25 mouse cellular contexts compared by ENCODE assay signal in the genomic region with DNA sequence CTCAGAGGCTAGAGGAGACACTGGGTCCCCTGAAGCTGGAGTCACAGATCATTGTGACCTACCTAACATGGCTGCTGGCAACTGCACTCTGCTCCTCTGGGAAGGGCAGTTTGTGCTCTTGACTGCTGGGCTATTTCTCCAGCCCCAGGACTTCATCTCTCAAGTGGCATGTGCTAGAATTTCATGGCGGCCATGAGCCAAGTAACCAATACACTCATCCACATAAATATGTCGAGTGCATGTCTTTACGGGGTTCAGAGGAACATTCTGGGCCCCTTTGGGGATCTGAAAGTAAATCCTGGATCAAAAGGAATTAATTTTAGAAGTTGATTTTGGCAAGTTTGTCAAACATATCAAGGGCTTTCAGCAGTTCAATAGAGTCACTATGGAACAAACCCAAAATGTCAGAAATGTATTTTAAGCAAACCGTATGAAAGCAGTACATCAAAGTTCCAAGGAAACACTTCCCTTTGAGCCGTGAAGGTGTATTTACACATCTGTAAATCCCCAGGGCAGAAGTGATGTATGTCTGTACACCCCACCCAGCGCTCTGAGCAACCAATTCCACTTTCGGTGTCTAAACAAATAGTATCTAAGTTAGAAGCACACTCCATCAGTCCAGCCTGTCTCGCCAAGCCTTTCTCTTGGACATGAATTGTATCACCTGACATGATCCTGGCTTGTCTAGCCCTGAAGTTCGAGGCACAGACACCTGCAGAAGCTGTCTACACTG. TPM values are rescaled to one million over a fixed set of nuclear protein-coding genes. Genes with fewer than 3 reads are reported as not detected.
DNase-seq lines count a peak whose midpoint lies in the region; ATAC-seq and TF ChIP-seq lines count a peak whose summit lies in the region.
"Had no signal": no experiment of that assay in that cellular context is flagged by ENCODE, and none has a peak within 500 bp of the region (broad histone marks: within the 10 kb centered on the region; RNA-seq: fewer than 3 reads in every experiment).

No protein-coding gene starts in this region.

- H3K9ac ChIP-seq in lung, embryonic 14.5 days = no peak overlapping the region
- no peak overlapping the region for H3K9ac ChIP-seq in MEL (ENCODE audit: control insufficient read depth, low read depth, low read length, poor library complexity, severe bottlenecking)
- H3K9ac ChIP-seq in stomach, postnatal 0 days (ENCODE audit: low read length) = no peak overlapping the region
- H3K9ac ChIP-seq: embryonic facial prominence, embryonic 12.5 days; forebrain, embryonic 12.5 days; heart, embryonic 15.5 days; hindbrain, embryonic 13.5 days had no signal

- no peak for TF ChIP-seq CTCF in lung, embryonic 14.5 days (IDR thresholded peaks at IDR 0.05; ENCODE audit: low read depth)
- TF ChIP-seq CTCF in MEL (IDR thresholded peaks at IDR 0.05 in 2 of 3, conservative IDR thresholded peaks at IDR 0.05 in 1 of 3; ENCODE audit: control insufficient read depth in 1 of 3, insufficient read depth in 1 of 3, low read depth in 2 of 3, low read length in 3 of 3, poor library complexity in 1 of 3, severe bottlenecking in 1 of 3) = no peak
- no peak for TF ChIP-seq CTCF in stomach, postnatal 0 days (IDR thresholded peaks at IDR 0.05; ENCODE audit: low read depth)

- no peak for TF ChIP-seq RAD21 in MEL (IDR thresholded peaks at IDR 0.05; ENCODE audit: low read depth, low read length)

- H3K27me3 ChIP-seq in lung, embryonic 14.5 days (ENCODE audit: insufficient read depth, low read length) = no peaks in the 10 kb centered on the region
- H3K27me3 ChIP-seq in MEL (ENCODE audit: control insufficient read depth in 1 of 2, insufficient read depth in 2 of 2, low read length in 2 of 2) = no peaks in the 10 kb centered on the region
- H3K27me3 ChIP-seq in stomach, postnatal 0 days (ENCODE audit: control insufficient read depth, insufficient read depth, low read length) = no peaks in the 10 kb centered on the region
- H3K27me3 ChIP-seq: CH12.LX; embryonic facial prominence, embryonic 12.5 days; forebrain, embryonic 12.5 days; heart, embryonic 15.5 days; hindbrain, embryonic 13.5 days had no signal

- no peaks in the 10 kb centered on the region for H3K9me3 ChIP-seq in lung, embryonic 14.5 days (ENCODE audit: low read depth, low read length)
- H3K9me3 ChIP-seq in MEL (replicated peaks; ENCODE audit: insufficient read depth, low read length) = no peaks in the 10 kb centered on the region
- no peaks in the 10 kb centered on the region for H3K9me3 ChIP-seq in stomach, postnatal 0 days (ENCODE audit: control insufficient read depth, low read length)
- H3K9me3 ChIP-seq: embryonic facial prominence, embryonic 12.5 days; forebrain, embryonic 12.5 days; heart, embryonic 15.5 days; hindbrain, embryonic 13.5 days had no signal

- H3K27ac ChIP-seq in lung, embryonic 14.5 days (ENCODE audit: low read depth) = no peak overlapping the region
- H3K27ac ChIP-seq in MEL (ENCODE audit: control insufficient read depth, low read depth, low read length) = no peak overlapping the region
- peak overlapping the region; percentile 24; the same call in 1 of the 2 replicates for H3K27ac ChIP-seq in stomach, postnatal 0 days (replicated peaks)
- H3K27ac ChIP-seq: embryonic facial prominence, embryonic 12.5 days; forebrain, embryonic 12.5 days; heart, adult 2 months; heart, embryonic 15.5 days; hindbrain, embryonic 13.5 days had no signal

- no peak for ATAC-seq in lung, embryonic 14.5 days (ENCODE audit: insufficient read depth)
- ATAC-seq in stomach, postnatal 0 days (ENCODE audit: low FRiP score, low TSS enrichment) = peak; percentile 33; the same call in 1 of the 2 replicates
- ATAC-seq: forebrain, embryonic 16.5 days had no signal

- H3K4me2 ChIP-seq in lung, embryonic 14.5 days = no peak overlapping the region
- H3K4me2 ChIP-seq in stomach, postnatal 0 days (replicated peaks; ENCODE audit: low read depth) = no peak overlapping the region
- H3K4me2 ChIP-seq: embryonic facial prominence, embryonic 12.5 days; forebrain, embryonic 12.5 days; heart, embryonic 11.5 days; heart, embryonic 15.5 days; hindbrain, embryonic 13.5 days had no signal

- no peak overlapping the region for H3K4me3 ChIP-seq in lung, embryonic 14.5 days (ENCODE audit: low read depth, low read length)
- H3K4me3 ChIP-seq in MEL (ENCODE audit: control insufficient read depth in 1 of 2, insufficient read depth in 1 of 2, low read depth in 2 of 2, low read length in 2 of 2) = no peak overlapping the region
- no peak overlapping the region for H3K4me3 ChIP-seq in stomach, postnatal 0 days (ENCODE audit: low read depth, low read length)
- H3K4me3 ChIP-seq: embryonic facial prominence, embryonic 12.5 days; forebrain, embryonic 12.5 days; heart, adult 2 months; heart, embryonic 15.5 days; hindbrain, embryonic 13.5 days had no signal

- no peaks in the 10 kb centered on the region; the same call in 1 of the 2 replicates for H3K4me1 ChIP-seq in lung, embryonic 14.5 days (ENCODE audit: insufficient read depth)
- peaks cover 3 to 22% of the 10 kb centered on the region in 2 experiments for H3K4me1 ChIP-seq in MEL (ENCODE audit: control insufficient read depth in 1 of 2, insufficient read depth in 2 of 2, low read length in 2 of 2)
- no peaks in the 10 kb centered on the region for H3K4me1 ChIP-seq in stomach, postnatal 0 days (replicated peaks; ENCODE audit: control insufficient read depth, insufficient read depth)
- H3K4me1 ChIP-seq: heart, embryonic 15.5 days had no signal

- TF ChIP-seq POLR2A in MEL (IDR thresholded peaks at IDR 0.05; ENCODE audit: control insufficient read depth in 1 of 2, insufficient read depth in 1 of 2, low read depth in 1 of 2, low read length in 2 of 2, poor library complexity in 1 of 2) = no peak

- peak; percentile 15 for DNase-seq in lung, embryonic 14.5 days
- DNase-seq in lung, postnatal 14 days = no peak
- DNase-seq in MEL (ENCODE audit: low read depth, low spot score) = peak; percentile 4
- peak; percentile 34 for DNase-seq in lung, postnatal 25 days (ENCODE audit: low spot score)
- DNase-seq in stomach, postnatal 0 days (ENCODE audit: low spot score) = no peak
- no peak for DNase-seq in frontal cortex, postnatal 10 days (ENCODE audit: low spot score in 2 of 2)
- DNase-seq in cerebellum, postnatal 10 days = no peak
- DNase-seq: adrenal gland, adult 2 months; adrenal gland, postnatal 25 days; cerebellum, adult 18-20 months; cerebellum, adult 9-11 months; gastrocnemius, postnatal 14 days; heart, adult 2 months; heart, postnatal 14 days had no signal

- H3K79me2 ChIP-seq in MEL (ENCODE audit: control insufficient read depth, insufficient read depth, low read length, poor library complexity) = peaks cover 3% of the 10 kb centered on the region; the same call in 1 of the 2 replicates

- no peak for TF ChIP-seq EP300 in MEL (IDR thresholded peaks at IDR 0.05; ENCODE audit: low read depth in 1 of 2, low read length in 2 of 2)
- no peak for TF ChIP-seq EP300 in stomach, postnatal 0 days (optimal IDR thresholded peaks at IDR 0.05)

- WGBS in lung, embryonic 14.5 days = 48% methylated on average over 9 of the region's 9 CpGs
- 35% methylated on average over 9 of the region's 9 CpGs for WGBS in stomach, postnatal 0 days

- no peaks in the 10 kb centered on the region for H3K36me3 ChIP-seq in lung, embryonic 14.5 days (ENCODE audit: insufficient read depth)
- H3K36me3 ChIP-seq in MEL (ENCODE audit: control insufficient read depth in 1 of 2, insufficient read depth in 2 of 2, low read length in 2 of 2) = peaks cover 0 to 18% of the 10 kb centered on the region in 2 experiments; a peak in 2 of 4 replicates
- H3K36me3 ChIP-seq in stomach, postnatal 0 days (ENCODE audit: control insufficient read depth, insufficient read depth, low read length) = no peaks in the 10 kb centered on the region
- H3K36me3 ChIP-seq: embryonic facial prominence, embryonic 12.5 days; forebrain, embryonic 12.5 days; heart, embryonic 15.5 days; hindbrain, embryonic 13.5 days had no signal

TF ChIP-seq in MEL, 35 proteins besides CTCF, POLR2A, EP300 and RAD21:
- TF ChIP-seq POLR2AphosphoS2 (IDR thresholded peaks at IDR 0.05; ENCODE audit: low read length) (no peak), ZKSCAN1 (IDR thresholded peaks at IDR 0.05; ENCODE audit: low read depth, low read length) (no peak), BHLHE40 (IDR thresholded peaks at IDR 0.05; ENCODE audit: borderline replicate concordance, low read depth, low read length) (no peak), KAT2A (conservative IDR thresholded peaks at IDR 0.05; ENCODE audit: low read depth, low read length) (no peak), TAL1 (IDR thresholded peaks at IDR 0.05; ENCODE audit: low read length) (no peak), ZNF384 (IDR thresholded peaks at IDR 0.05; ENCODE audit: low read depth, low read length) (no peak), MXI1 (IDR thresholded peaks at IDR 0.05; ENCODE audit: low read depth, low read length) (no peak), ZC3H11A (IDR thresholded peaks at IDR 0.05; ENCODE audit: low read depth, low read length) (no peak), NELFE (IDR thresholded peaks at IDR 0.05; ENCODE audit: low read depth, low read length) (no peak), GABPA (IDR thresholded peaks at IDR 0.05; ENCODE audit: low read depth, low read length) (no peak), MAFK (IDR thresholded peaks at IDR 0.05; ENCODE audit: borderline replicate concordance, low read depth, low read length) (no peak), SMC3 (IDR thresholded peaks at IDR 0.05; ENCODE audit: low read depth, low read length) (no peak), ETS1 (IDR thresholded peaks at IDR 0.05; ENCODE audit: low read depth, low read length) (no peak), MYB (IDR thresholded peaks at IDR 0.05; ENCODE audit: low read depth, low read length) (no peak), HCFC1 (IDR thresholded peaks at IDR 0.05; ENCODE audit: low read depth, low read length) (no peak), RCOR1 (IDR thresholded peaks at IDR 0.05; ENCODE audit: low read depth, low read length) (no peak), USF1 (IDR thresholded peaks at IDR 0.05; ENCODE audit: low read depth, low read length) (no peak)

RNA-seq across cellular contexts. Expression of a gene that starts 45.9 kb away (rescaled TPM):
- polyA plus RNA-seq in lung, embryonic 14.5 days (2014; fragmentation: Nextera tagmentation; extraction: Ambion mirVana) = not detected in 2 replicates
- total RNA-seq in MEL (2012; rRNA removed) = not detected in 2 replicates
- not detected for polyA plus RNA-seq in MEL (2012; ENCODE audit: insufficient read depth in 1 of 2, insufficient read length in 2 of 2, low read depth in 1 of 2, low replicate concordance in 2 of 2, missing spikeins in 1 of 2)
- polyA plus RNA-seq in stomach, postnatal 0 days (2015; fragmentation: Nextera tagmentation; extraction: Ambion mirVana) = not detected in 2 replicates
- total RNA-seq: adrenal gland, postnatal 25 days; CH12.LX; gastrocnemius, adult 18-20 months; gastrocnemius, postnatal 14 days; heart, adult 2 months; heart, postnatal 14 days; hematopoietic stem cell, adult 5-6 weeks had no signal
- polyA plus RNA-seq: embryonic facial prominence, embryonic 12.5 days; forebrain, embryonic 12.5 days; forebrain, embryonic 16.5 days; frontal cortex, adult 2 months; gonadal fat pad, adult 2 months; heart, adult 2 months; heart, embryonic 11.5 days; heart, embryonic 15.5 days; hindbrain, embryonic 13.5 days had no signal

Comparison
In these comparisons a context has a peak if more than half of its experiments do, and no peak if none do; other contexts are left out.
1. DNase-seq: peak in lung, embryonic 14.5 days (single experiment), MEL (single experiment) and lung, postnatal 25 days (single experiment); none in lung, postnatal 14 days (single experiment), stomach, postnatal 0 days (single experiment), frontal cortex, postnatal 10 days (0 of 2) and cerebellum, postnatal 10 days (0 of 2).